Mouse (Mus musculus) forebrain, postnatal 0 days (tissue): ENCODE results near the gene Krtap17-1. TPM values are rescaled to one million over a fixed set of nuclear protein-coding genes. Genes with fewer than 3 reads are reported as not detected.

Experiments used
- ATAC-seq: fragments of 200-750 bp; cut with Nextera tagmentation; 2 replicates; pipeline ENCODE4 v1.8.0; 2017; ENCODE audit warnings: mild to moderate bottlenecking, moderate library complexity
- DNase-seq: peaks from one replicate; pipeline ENCODE4 v3.0.0-alpha.2; 2015
- H3K27ac ChIP-seq: fragments of 300-500 bp; sonication (generic); 2 replicates; pipeline ENCODE4 v1.5.1; 2014; ENCODE audit warnings: low read depth, mild to moderate bottlenecking, antibody characterized with exemption, low read length, moderate library complexity, mixed read lengths
- H3K27me3 ChIP-seq: fragments of 300-500 bp; sonication (generic); 2 replicates; pipeline ENCODE4 v1.6.1; 2014; ENCODE audit warnings: mild to moderate bottlenecking, low read length, mixed read lengths; ENCODE audit not compliant: insufficient read depth
- H3K36me3 ChIP-seq: fragments of 300-500 bp; sonication (generic); 2 replicates; pipeline ENCODE4 v1.6.1; 2014; ENCODE audit warnings: mild to moderate bottlenecking, moderate library complexity; ENCODE audit not compliant: insufficient read depth
- H3K4me1 ChIP-seq: fragments of 300-500 bp; sonication (generic); 2 replicates; pipeline ENCODE4 v1.6.1; 2014; ENCODE audit warnings: antibody characterized with exemption; ENCODE audit not compliant: insufficient read depth
- H3K4me2 ChIP-seq: fragments of 300-500 bp; sonication (generic); 2 replicates; pipeline ENCODE4 v1.6.1; 2014; ENCODE audit warnings: low read depth, mild to moderate bottlenecking, moderate library complexity
- H3K4me3 ChIP-seq: fragments of 300-500 bp; sonication (generic); 2 replicates; pipeline ENCODE4 v1.5.1; 2014; ENCODE audit warnings: low read depth, low read length, mixed read lengths
- H3K9ac ChIP-seq: fragments of 300-500 bp; sonication (generic); 2 replicates; pipeline ENCODE4 v1.6.1; 2014; ENCODE audit warnings: mild to moderate bottlenecking
- H3K9me3 ChIP-seq: fragments of 300-500 bp; sonication (generic); 2 replicates; pipeline ENCODE4 v1.6.1; 2016; ENCODE audit warnings: low read length
- CTCF ChIP-seq: sonication (generic); IDR thresholded peaks from 2 replicates; pipeline ENCODE4 v1.5.1; 2016; ENCODE audit warnings: antibody characterized with exemption, control low read depth, low read depth
- WGBS: fragments of 180-500 bp; shearing (Covaris S2); extraction: QIAGEN DNeasy Blood & Tissue Kit; methylation state at CpG from one replicate; pipeline ENCODE4 v1.1.7; 2014; 5-methylcytosine and 5-hydroxymethylcytosine counted together
- polyA plus RNA-seq: library from polyadenylated mRNA; unstranded; fragments of >200 nt; fragmentation: Nextera tagmentation; extraction: Ambion mirVana; gene quantifications from 2 replicates; pipeline ENCODE4 v1.2.1, GENCODE M21; 2015
- total RNA-seq: library from RNA; depleted of rRNA; stranded (reverse); fragments of >200 nt; gene quantifications from 2 replicates; pipeline ENCODE4 v1.2.3, GENCODE M21; 2014

Gene Krtap17-1
- total and polyA plus RNA-seq, 2 experiments from 2014 or later: 0.98 TPM; not detected in 1

DNA sequence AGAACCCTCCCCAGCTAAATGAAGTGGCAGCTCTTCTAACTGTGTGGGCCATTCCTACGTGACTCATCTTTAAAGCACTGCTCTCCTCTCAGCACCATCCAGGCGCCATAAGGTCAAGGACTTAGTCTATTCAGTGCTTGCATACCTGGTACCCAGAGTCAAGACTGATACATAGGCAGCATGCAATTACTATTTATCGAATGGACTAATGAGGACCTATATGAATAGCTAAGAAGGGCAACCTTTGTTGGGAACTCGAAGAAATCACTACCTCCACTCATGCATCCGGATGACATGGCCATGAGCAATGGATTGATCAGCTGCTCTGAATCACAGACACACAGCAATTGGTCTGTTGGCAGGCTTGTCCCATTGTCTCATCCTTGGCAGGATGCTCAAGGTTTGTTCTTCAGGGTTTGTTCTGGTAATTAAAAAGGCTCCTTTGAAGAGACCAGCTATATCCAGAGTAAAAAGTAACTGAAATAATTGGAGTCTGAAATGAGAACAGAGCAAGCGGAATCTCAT, 3.9 kb downstream of the Krtap17-1 start:
- ATAC-seq (no peak), DNase-seq (no peak)
- no peak overlapping the region for H3K9ac ChIP-seq
- no peak overlapping the region for H3K4me3 ChIP-seq
- H3K27me3 ChIP-seq: peaks cover 8% of the 10 kb centered on the region; the same call in 1 of the 2 replicates
- H3K4me2 ChIP-seq: no peak overlapping the region
- H3K27ac ChIP-seq: no peak overlapping the region
- H3K36me3 ChIP-seq: no peaks in the 10 kb centered on the region
- no peaks in the 10 kb centered on the region for H3K4me1 ChIP-seq
- no peak for TF ChIP-seq CTCF
- 75% methylated on average over 6 of the region's 6 CpGs for WGBS
- H3K9me3 ChIP-seq: no peaks in the 10 kb centered on the region

DNA sequence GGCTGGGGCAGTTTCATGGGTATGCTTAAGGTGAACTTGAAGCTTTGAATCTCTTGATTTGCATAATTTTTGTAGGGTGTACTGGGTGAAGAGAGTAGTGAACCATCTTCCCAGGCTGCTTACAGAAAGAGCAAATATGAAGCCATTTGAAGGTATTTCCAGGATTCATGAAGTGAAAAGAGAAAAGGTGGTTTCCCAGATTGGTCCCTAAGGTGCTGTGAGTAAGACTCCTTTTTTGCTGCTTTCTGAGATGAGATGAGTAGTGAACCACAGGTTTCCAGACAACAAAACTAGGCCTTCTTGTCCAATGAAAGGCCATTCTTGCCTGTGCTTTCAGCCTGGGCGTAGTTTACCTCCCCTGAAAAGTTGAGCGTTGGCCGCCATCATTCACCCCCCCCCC, 5.3 kb downstream of the Krtap17-1 start:
- H3K4me1 ChIP-seq: no peaks in the 10 kb centered on the region
- no peak overlapping the region for H3K9ac ChIP-seq
- no peaks in the 10 kb centered on the region for H3K27me3 ChIP-seq
- no peak overlapping the region for H3K27ac ChIP-seq
- H3K9me3 ChIP-seq: no peaks in the 10 kb centered on the region
- no peaks in the 10 kb centered on the region for H3K36me3 ChIP-seq
- TF ChIP-seq CTCF: no peak
- H3K4me3 ChIP-seq: no peak overlapping the region
- WGBS: 87% methylated on average over 3 of the region's 3 CpGs
- no peak for ATAC-seq
- no peak overlapping the region for H3K4me2 ChIP-seq
- DNase-seq: no peak

DNA sequence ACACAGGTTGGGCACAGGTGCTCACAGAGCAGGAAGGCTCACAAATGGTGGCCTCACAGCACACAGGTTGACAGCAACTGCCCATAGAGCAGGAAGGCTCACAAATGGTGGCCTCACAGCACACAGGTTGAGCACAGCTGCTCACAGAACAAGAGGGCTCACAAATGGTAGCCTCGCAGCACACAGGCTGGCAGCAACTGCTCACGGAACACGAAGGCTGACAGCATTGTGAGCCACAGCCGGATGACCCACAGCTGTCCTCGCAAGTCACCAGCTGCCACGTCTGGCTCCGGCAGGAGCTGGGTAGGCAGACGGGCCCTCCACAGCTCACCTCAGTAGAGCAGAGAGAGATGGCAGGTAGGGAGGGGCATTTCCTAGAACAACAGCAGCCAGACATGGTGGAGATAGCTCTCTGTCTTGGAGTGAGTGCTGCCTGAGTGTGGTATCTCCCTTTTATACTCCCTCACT, 7.6 kb downstream of the Krtap17-1 start, which contains the start of gene Krtap16-1:
Gene Krtap16-1, minus strand, starts transcription at position 418 of the 468 bp plus-strand sequence.
- Histone ChIP-seq H3K27ac (peak within 1 kb of the TSS; percentile 70), H3K27me3 (no peaks in the 10 kb centered on the region), H3K4me1 (no peaks in the 10 kb centered on the region), H3K9me3 (no peaks in the 10 kb centered on the region), H3K4me2 (0 out of 2 replicates have a peak within 1 kb of the TSS, but pooled peaks have one; percentile 8), H3K36me3 (no peaks in the 10 kb centered on the region), H3K9ac (no peak within 1 kb of the TSS), H3K4me3 (no peak within 1 kb of the TSS)
- ATAC-seq: peak; percentile 17
- DNase-seq: no peak
- WGBS: 74% methylated on average over 8 of the region's 8 CpGs
- TF ChIP-seq CTCF: no peak

DNA sequence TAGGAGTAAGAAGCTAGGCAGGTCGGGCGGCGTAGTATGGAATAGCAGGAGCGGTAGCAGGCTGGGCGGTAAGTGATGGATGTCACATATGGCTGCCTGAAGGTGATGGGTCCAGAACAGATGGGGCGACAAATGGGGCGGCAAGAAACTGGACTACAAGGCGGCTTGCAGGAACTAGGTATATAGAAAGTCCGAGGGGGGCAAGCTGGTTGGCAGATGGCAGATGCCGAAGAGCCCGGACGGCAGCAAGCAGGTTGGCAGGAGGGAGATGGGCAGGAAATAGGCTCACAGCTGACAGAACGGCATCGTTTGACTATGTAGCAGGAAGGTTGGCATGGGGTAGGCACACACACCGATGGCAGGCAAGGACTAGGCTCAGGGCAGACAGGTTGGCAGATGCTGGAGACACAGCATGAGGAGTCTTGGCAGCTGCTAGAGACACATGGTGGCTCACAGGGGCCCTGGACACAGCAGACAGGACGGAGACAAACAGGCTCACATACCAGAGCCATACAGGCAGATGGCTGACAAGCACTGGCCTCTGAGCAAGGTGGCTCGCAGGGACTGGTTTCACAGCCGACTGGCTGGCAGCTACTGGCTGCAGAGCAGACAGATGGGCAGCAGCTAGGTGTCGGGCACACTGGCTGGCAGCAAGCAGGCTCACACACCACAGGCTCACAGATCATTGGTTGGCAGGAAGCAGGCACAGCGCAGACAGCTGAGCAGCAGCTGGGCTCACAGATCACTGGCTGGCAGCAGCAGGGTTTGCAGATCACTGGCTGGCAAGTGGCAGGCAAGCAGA, 8.3 kb downstream of the Krtap17-1 start:
- H3K27ac ChIP-seq: peak overlapping the region; percentile 70
- ATAC-seq: peak; percentile 94
- H3K4me3 ChIP-seq: no peak overlapping the region
- H3K4me1 ChIP-seq: no peaks in the 10 kb centered on the region
- no peaks in the 10 kb centered on the region for H3K27me3 ChIP-seq
- WGBS: 62% methylated on average over 20 of the region's 20 CpGs
- H3K36me3 ChIP-seq: no peaks in the 10 kb centered on the region
- no peak for TF ChIP-seq CTCF
- H3K4me2 ChIP-seq: 0 out of 2 replicates have a peak overlapping the region, but pooled peaks have one; percentile 8
- DNase-seq: peak; percentile 74
- no peaks in the 10 kb centered on the region for H3K9me3 ChIP-seq
- no peak overlapping the region for H3K9ac ChIP-seq

DNA sequence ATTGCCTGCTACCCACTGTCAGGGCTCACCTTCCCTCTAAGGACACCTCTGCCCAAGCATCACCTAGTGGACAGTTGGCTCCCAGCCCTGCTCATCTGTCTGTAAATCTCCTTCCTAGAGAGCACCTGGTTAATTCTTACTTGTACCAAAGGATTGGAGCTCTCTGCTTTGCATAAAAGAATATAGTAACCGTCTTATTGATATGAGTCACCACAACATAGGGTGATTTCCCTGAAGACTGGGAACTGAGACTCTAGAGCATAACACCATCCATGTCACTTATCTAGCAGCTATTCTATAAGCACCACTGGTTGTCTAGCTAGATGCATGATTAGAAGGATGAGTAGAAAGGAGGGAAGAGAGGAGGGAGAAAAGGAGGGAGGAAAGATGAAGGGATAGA, 10.4 kb downstream of the Krtap17-1 start:
- Histone ChIP-seq H3K27me3 (no peaks in the 10 kb centered on the region), H3K4me1 (no peaks in the 10 kb centered on the region), H3K36me3 (no peaks in the 10 kb centered on the region), H3K9ac (no peak overlapping the region), H3K4me2 (no peak overlapping the region), H3K9me3 (no peaks in the 10 kb centered on the region), H3K27ac (no peak overlapping the region), H3K4me3 (no peak overlapping the region)
- DNase-seq (no peak), ATAC-seq (no peak)
- TF ChIP-seq CTCF: no peak
- WGBS: 94% methylated on average over 1 of the region's 1 CpGs

DNA sequence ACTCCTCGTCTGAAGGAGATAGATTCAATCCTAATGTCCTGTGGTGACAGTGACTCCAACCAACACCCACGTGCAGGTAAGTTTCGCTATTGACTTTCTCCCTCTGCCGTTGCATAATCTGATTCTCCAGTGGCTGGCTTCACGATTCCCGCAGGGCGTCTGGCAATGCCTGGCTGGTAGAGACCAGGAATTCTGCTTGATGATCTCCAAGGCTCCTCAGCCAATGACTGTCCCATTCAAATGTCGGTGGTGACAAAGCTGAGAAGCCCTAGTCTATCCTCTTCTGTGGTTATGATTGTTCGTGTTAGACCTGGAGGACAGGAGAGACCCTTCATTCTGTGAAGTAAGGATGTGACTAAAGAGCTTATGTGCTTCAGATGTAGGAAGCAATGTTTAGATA, 11.1 kb downstream of the Krtap17-1 start:
- no peaks in the 10 kb centered on the region for H3K36me3 ChIP-seq
- H3K9ac ChIP-seq: no peak overlapping the region
- no peaks in the 10 kb centered on the region for H3K4me1 ChIP-seq
- H3K4me2 ChIP-seq: no peak overlapping the region
- DNase-seq: no peak
- no peak for TF ChIP-seq CTCF
- WGBS: 90% methylated on average over 9 of the region's 9 CpGs
- no peaks in the 10 kb centered on the region for H3K9me3 ChIP-seq
- ATAC-seq: no peak
- no peak overlapping the region for H3K4me3 ChIP-seq
- no peaks in the 10 kb centered on the region for H3K27me3 ChIP-seq
- H3K27ac ChIP-seq: no peak overlapping the region

DNA sequence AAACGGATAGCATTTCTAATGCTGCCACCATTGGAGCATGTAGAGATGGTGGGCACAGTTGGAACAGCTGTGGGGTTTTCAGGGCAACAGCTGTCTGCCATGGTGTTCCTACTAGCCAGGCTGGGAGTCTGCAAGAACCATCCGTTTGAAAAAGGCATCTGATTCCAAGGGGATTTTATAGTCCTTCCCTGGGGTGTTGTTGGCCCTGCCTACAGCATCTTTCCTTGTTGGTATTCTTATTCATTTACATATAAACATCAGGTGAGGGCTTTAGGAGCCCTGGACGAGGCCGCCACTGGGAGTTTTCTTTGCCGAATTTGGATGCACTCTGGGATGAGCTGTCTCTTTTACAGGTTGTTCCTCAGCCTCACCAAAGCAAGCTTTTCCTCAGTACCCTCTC, 14.8 kb downstream of the Krtap17-1 start, which contains the start of gene Krtap29-1:
Gene Krtap29-1, minus strand, starts transcription at position 101 of the 400 bp plus-strand sequence.
- DNase-seq: no peak
- ATAC-seq: no peak
- no peaks in the 10 kb centered on the region for H3K4me1 ChIP-seq
- 72% methylated on average over 5 of the region's 5 CpGs for WGBS
- no peak within 1 kb of the TSS for H3K27ac ChIP-seq
- H3K36me3 ChIP-seq: no peaks in the 10 kb centered on the region
- H3K9ac ChIP-seq: no peak within 1 kb of the TSS
- no peaks in the 10 kb centered on the region for H3K9me3 ChIP-seq
- TF ChIP-seq CTCF: no peak
- no peaks in the 10 kb centered on the region for H3K27me3 ChIP-seq
- no peak within 1 kb of the TSS for H3K4me2 ChIP-seq
- no peak within 1 kb of the TSS for H3K4me3 ChIP-seq
